Mouse (Mus musculus) stomach, postnatal 0 days (tissue): ENCODE data around the gene Pik3c2g. TPM values are rescaled to one million over a fixed set of nuclear protein-coding genes. Genes with fewer than 3 reads are reported as not detected.

Experiments
- ATAC-seq: fragments of 200-750 bp; cut with Nextera tagmentation; 2 replicates; pipeline ENCODE4 v1.8.0; 2017; ENCODE audit not compliant: low FRiP score, low TSS enrichment
- DNase-seq: peaks from one replicate; pipeline ENCODE4 v3.0.0-alpha.2; 2016; ENCODE audit warnings: low spot score
- H3K27ac ChIP-seq: fragments of 300-500 bp; sonication (generic); replicated peaks from 2 replicates; pipeline ENCODE4 v1.5.1; 2014; ENCODE audit warnings: mild to moderate bottlenecking, control low read depth
- H3K27me3 ChIP-seq: fragments of 300-500 bp; sonication (generic); 2 replicates; pipeline ENCODE4 v1.6.1; 2014; ENCODE audit warnings: low read length; ENCODE audit not compliant: control insufficient read depth, insufficient read depth
- H3K36me3 ChIP-seq: fragments of 300-500 bp; sonication (generic); 2 replicates; pipeline ENCODE4 v1.6.1; 2014; ENCODE audit warnings: low read length, mixed read lengths; ENCODE audit not compliant: control insufficient read depth, insufficient read depth
- H3K4me1 ChIP-seq: fragments of 300-500 bp; sonication (generic); replicated peaks from 2 replicates; pipeline ENCODE4 v1.6.1; 2014; ENCODE audit warnings: antibody characterized with exemption; ENCODE audit not compliant: control insufficient read depth, insufficient read depth
- H3K4me2 ChIP-seq: fragments of 300-500 bp; sonication (generic); replicated peaks from 2 replicates; pipeline ENCODE4 v1.6.1; 2014; ENCODE audit warnings: low read depth, mild to moderate bottlenecking, control low read depth, moderate library complexity
- H3K4me3 ChIP-seq: fragments of 300-500 bp; sonication (generic); 2 replicates; pipeline ENCODE4 v1.5.1; 2014; ENCODE audit warnings: low read depth, low read length, control low read depth
- H3K9ac ChIP-seq: fragments of 300-500 bp; sonication (generic); 2 replicates; pipeline ENCODE4 v1.6.1; 2014; ENCODE audit warnings: mild to moderate bottlenecking, low read length, control low read depth, mixed read lengths
- H3K9me3 ChIP-seq: fragments of 300-500 bp; sonication (generic); 2 replicates; pipeline ENCODE4 v1.6.1; 2016; ENCODE audit warnings: low read length; ENCODE audit not compliant: control insufficient read depth
- CTCF ChIP-seq: IDR thresholded peaks from 2 replicates; pipeline ENCODE4 v1.5.1; 2016; ENCODE audit warnings: antibody characterized with exemption, low read depth, mild to moderate bottlenecking, moderate library complexity
- EP300 ChIP-seq: optimal IDR thresholded peaks from 2 replicates; pipeline ENCODE3; 2016; ENCODE audit warnings: antibody characterized with exemption
- WGBS: fragments of 180-500 bp; shearing (Covaris S2); extraction: QIAGEN DNeasy Blood & Tissue Kit; methylation state at CpG from one replicate; pipeline ENCODE4 v1.1.7; 2014; 5-methylcytosine and 5-hydroxymethylcytosine counted together
- polyA plus RNA-seq: library from polyadenylated mRNA; unstranded; fragments of >200 nt; fragmentation: Nextera tagmentation; extraction: Ambion mirVana; gene quantifications from 2 replicates; pipeline ENCODE4 v1.2.1, GENCODE M21; 2015

Gene Pik3c2g
- polyA plus RNA-seq, 1 experiment from 2014 or later: 5.1 TPM

- WGBS: 78% methylated on average over 3 of the region's 3 CpGs
- no peaks in the 10 kb centered on the region for H3K27me3 ChIP-seq
- TF ChIP-seq EP300 (no peak), CTCF (no peak)
- DNase-seq (no peak), ATAC-seq (no peak)
- H3K4me1 ChIP-seq: no peaks in the 10 kb centered on the region
- H3K4me3 ChIP-seq: no peak overlapping the region
- no peak overlapping the region for H3K27ac ChIP-seq
- H3K9ac ChIP-seq: no peak overlapping the region
- no peak overlapping the region for H3K4me2 ChIP-seq
- H3K9me3 ChIP-seq: no peaks in the 10 kb centered on the region
- no peaks in the 10 kb centered on the region for H3K36me3 ChIP-seq
Observed at GRCm38 (mm10) chr6:139852836-139853235, 265.8 kb downstream of the Pik3c2g start.

GRCm38 (mm10) chr6:139860141-139860540 is 273.1 kb downstream of the Pik3c2g start:
- DNase-seq: no peak
- no peaks in the 10 kb centered on the region for H3K27me3 ChIP-seq
- TF ChIP-seq EP300 (no peak), CTCF (no peak)
- WGBS: 77% methylated on average over 3 of the region's 3 CpGs
- H3K9me3 ChIP-seq: no peaks in the 10 kb centered on the region
- no peaks in the 10 kb centered on the region for H3K4me1 ChIP-seq
- H3K4me3 ChIP-seq: no peak overlapping the region
- no peak overlapping the region for H3K9ac ChIP-seq
- no peak overlapping the region for H3K27ac ChIP-seq
- H3K36me3 ChIP-seq: no peaks in the 10 kb centered on the region
- no peak overlapping the region for H3K4me2 ChIP-seq
- ATAC-seq: no peak

GRCm38 (mm10) chr6:139861534-139861933 is 274.5 kb downstream of the Pik3c2g start:
- no peak for ATAC-seq
- DNase-seq: no peak
- no peak overlapping the region for H3K9ac ChIP-seq
- no peak overlapping the region for H3K4me3 ChIP-seq
- no peaks in the 10 kb centered on the region for H3K36me3 ChIP-seq
- no peaks in the 10 kb centered on the region for H3K9me3 ChIP-seq
- no peak for TF ChIP-seq CTCF
- H3K27ac ChIP-seq: no peak overlapping the region
- no peak overlapping the region for H3K4me2 ChIP-seq
- 56% methylated on average over 2 of the region's 2 CpGs for WGBS
- H3K4me1 ChIP-seq: no peaks in the 10 kb centered on the region
- H3K27me3 ChIP-seq: no peaks in the 10 kb centered on the region

GRCm38 (mm10) chr6:139865059-139865673 is 278.1 kb downstream of the Pik3c2g start:
- 93% methylated on average over 18 of the region's 18 CpGs for WGBS
- H3K9ac ChIP-seq: no peak overlapping the region
- no peaks in the 10 kb centered on the region for H3K4me1 ChIP-seq
- TF ChIP-seq CTCF (no peak), EP300 (no peak)
- no peak for DNase-seq
- no peaks in the 10 kb centered on the region for H3K27me3 ChIP-seq
- no peak overlapping the region for H3K27ac ChIP-seq
- no peak overlapping the region for H3K4me3 ChIP-seq
- no peak overlapping the region for H3K4me2 ChIP-seq
- no peaks in the 10 kb centered on the region for H3K9me3 ChIP-seq
- no peaks in the 10 kb centered on the region for H3K36me3 ChIP-seq
- ATAC-seq: no peak

GRCm38 (mm10) chr6:139874418-139875176 is 287.6 kb downstream of the Pik3c2g start:
- H3K36me3 ChIP-seq: no peaks in the 10 kb centered on the region
- no peak overlapping the region for H3K9ac ChIP-seq
- DNase-seq (peak; percentile 22), ATAC-seq (peak; percentile 73)
- no peaks in the 10 kb centered on the region for H3K4me1 ChIP-seq
- H3K27me3 ChIP-seq: no peaks in the 10 kb centered on the region
- H3K27ac ChIP-seq: no peak overlapping the region
- WGBS: 34% methylated on average over 3 of the region's 3 CpGs
- no peak for TF ChIP-seq EP300
- peak; percentile 74 for TF ChIP-seq CTCF
- no peak overlapping the region for H3K4me2 ChIP-seq
- no peaks in the 10 kb centered on the region for H3K9me3 ChIP-seq
- H3K4me3 ChIP-seq: no peak overlapping the region

- Histone ChIP-seq H3K9me3 (no peaks in the 10 kb centered on the region), H3K9ac (no peak overlapping the region), H3K4me2 (no peak overlapping the region), H3K36me3 (no peaks in the 10 kb centered on the region), H3K27me3 (no peaks in the 10 kb centered on the region), H3K4me1 (no peaks in the 10 kb centered on the region), H3K4me3 (no peak overlapping the region), H3K27ac (no peak overlapping the region)
- no peak for ATAC-seq
- DNase-seq: no peak
- no peak for TF ChIP-seq EP300
- no peak for TF ChIP-seq CTCF
- WGBS: 90% methylated on average over 1 of the region's 1 CpGs
Observed at GRCm38 (mm10) chr6:139876691-139877090, 289.7 kb downstream of the Pik3c2g start.
